Mouse (Mus musculus) bone marrow macrophage, adult 2 months (primary cell): Measurements from ENCODE around the gene Idh3g. TPM values are rescaled to one million over a fixed set of nuclear protein-coding genes. Genes with fewer than 3 reads are reported as not detected.
"Not testable (repeated sequence)": the region's sequence is repeated elsewhere in the genome, so short reads cannot be mapped to it uniquely, and the experiment has no call there.

Experiments
- H3K27ac ChIP-seq: 2 replicates; pipeline ENCODE4 v1.5.1; 2012; ENCODE audit warnings: low read depth, low read length; ENCODE audit not compliant: insufficient read depth
- H3K4me1 ChIP-seq: 2 replicates; pipeline ENCODE4 v1.6.1; 2012; ENCODE audit warnings: low read length; ENCODE audit not compliant: control insufficient read depth, insufficient read depth
- H3K4me3 ChIP-seq: 2 replicates; pipeline ENCODE4 v1.5.1; 2012; ENCODE audit warnings: mild to moderate bottlenecking, low read length, moderate library complexity; ENCODE audit not compliant: insufficient read depth
- CTCF ChIP-seq: IDR thresholded peaks from 2 replicates; pipeline ENCODE4 v1.5.1; 2012; ENCODE audit warnings: low read depth, mild to moderate bottlenecking, low read length, moderate library complexity
- POLR2A ChIP-seq: IDR thresholded peaks from 2 replicates; pipeline ENCODE4 v1.6.1; 2012; ENCODE audit warnings: mild to moderate bottlenecking, low read depth, low read length, borderline replicate concordance
- polyA plus RNA-seq: library from polyadenylated mRNA; stranded (reverse); fragments of >200 nt; gene quantifications from 2 replicates; pipeline ENCODE4 v1.2.4, GENCODE M21; 2012; ENCODE audit not compliant: missing spikeins, insufficient read depth, insufficient read length

Gene Idh3g
- polyA plus RNA-seq, 1 experiment = 136 TPM

DNA sequence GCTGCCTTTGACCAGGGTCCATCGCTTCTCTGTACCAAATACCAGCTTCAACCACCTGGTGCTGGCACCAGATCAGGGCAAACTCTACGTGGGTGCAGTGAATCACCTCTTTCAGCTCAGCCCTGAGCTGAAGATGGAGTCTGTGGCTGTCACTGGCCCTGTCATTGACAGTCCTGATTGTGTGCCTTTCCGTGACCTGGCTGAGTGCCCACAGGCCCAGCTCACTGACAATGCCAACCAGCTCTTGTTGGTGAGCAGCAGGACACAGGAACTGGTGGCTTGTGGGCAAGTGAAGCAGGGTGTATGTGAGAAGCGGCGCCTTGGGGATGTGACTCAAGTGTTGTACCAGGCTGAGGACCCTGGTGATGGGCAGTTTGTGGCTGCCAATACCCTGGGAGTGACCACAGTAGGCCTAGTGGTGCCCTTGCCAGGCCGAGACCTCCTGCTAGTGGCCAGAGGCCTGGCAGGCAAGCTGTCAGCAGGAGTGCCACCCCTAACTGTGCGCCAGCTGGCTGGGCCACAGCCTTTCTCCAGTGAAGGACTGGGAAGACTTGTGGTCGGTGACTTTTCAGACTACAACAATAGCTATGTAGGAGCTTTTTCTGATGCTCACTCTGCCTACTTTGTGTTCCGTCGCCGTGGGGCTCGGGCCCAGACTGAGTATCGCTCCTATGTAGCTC is 27.9 kb downstream of the Idh3g start:
- Histone ChIP-seq H3K4me1 (peaks cover 10% of the 10 kb centered on the region), H3K27ac (no peak overlapping the region), H3K4me3 (no peak overlapping the region)
- TF ChIP-seq CTCF (no peak), POLR2A (no peak)

DNA sequence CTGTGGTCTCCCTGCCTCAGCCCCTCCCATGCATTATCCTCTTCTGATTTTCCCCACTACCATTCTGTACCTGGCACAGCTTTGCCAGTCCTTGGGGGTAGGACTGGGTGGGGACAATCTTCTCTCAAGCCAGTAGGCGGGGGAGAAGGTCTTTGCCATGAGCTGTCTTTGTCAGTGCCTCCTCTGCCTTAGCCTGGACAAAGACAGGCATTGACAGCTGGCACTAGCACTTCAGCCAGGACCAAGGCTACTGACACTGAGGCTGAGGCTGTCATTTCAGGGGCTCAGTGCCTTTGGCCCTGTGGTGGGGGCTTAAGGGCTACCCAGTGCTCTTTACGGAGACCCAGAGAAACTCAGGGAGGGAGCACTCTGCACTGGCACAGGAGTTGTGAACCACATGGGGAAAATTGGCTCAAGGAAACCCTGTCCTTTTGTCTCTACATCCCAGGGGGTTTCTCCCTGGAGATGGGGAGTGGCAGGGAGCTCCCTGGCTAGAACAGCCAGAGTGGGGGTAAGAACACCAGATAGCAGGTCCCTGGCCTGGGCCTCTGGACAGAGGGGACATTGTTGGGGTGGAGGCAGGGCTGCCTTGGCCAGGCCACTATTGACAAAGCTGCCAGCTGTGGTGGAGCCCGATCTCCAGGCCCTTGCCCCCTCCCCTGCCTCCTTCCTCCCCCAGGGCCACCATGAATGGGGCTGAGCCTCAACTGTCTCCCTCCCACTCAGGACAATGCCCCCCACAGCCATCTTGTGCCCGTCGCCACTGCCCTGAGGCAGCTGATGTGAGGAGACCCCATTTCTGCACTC is 30.2 kb downstream of the Idh3g start, which contains the start of gene Plxnb3:
Gene Plxnb3 (plus strand): TSS at position 757 of the 807 bp plus-strand sequence.
- H3K4me3 ChIP-seq = no peak within 1 kb of the TSS
- TF ChIP-seq CTCF (no peak), POLR2A (no peak)
- peaks cover 8% of the 10 kb centered on the region for H3K4me1 ChIP-seq
- no peak within 1 kb of the TSS for H3K27ac ChIP-seq

DNA sequence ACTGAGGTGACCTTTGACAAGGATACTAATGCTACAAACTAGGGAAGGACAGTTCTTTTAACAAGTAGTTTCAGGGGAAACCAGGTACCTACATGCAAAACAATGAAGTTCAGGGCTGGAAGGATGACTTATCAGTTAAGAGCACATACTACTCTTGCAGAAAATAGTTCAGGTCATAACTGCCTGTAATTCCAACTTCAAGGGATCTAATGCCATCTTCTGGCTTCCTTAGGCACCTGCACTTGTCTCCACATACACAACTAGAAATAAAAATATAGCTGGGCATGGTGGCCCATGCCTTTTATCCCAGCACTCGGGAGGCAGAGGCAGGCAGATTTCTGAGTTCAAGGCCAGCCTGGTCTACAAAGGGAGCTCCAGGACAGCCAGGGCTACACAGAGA is 37.7 kb downstream of the Idh3g start:
- no peak overlapping the region for H3K4me3 ChIP-seq
- no peak overlapping the region for H3K27ac ChIP-seq
- no peak for TF ChIP-seq POLR2A
- no peak for TF ChIP-seq CTCF
- no peaks in the 10 kb centered on the region for H3K4me1 ChIP-seq

DNA sequence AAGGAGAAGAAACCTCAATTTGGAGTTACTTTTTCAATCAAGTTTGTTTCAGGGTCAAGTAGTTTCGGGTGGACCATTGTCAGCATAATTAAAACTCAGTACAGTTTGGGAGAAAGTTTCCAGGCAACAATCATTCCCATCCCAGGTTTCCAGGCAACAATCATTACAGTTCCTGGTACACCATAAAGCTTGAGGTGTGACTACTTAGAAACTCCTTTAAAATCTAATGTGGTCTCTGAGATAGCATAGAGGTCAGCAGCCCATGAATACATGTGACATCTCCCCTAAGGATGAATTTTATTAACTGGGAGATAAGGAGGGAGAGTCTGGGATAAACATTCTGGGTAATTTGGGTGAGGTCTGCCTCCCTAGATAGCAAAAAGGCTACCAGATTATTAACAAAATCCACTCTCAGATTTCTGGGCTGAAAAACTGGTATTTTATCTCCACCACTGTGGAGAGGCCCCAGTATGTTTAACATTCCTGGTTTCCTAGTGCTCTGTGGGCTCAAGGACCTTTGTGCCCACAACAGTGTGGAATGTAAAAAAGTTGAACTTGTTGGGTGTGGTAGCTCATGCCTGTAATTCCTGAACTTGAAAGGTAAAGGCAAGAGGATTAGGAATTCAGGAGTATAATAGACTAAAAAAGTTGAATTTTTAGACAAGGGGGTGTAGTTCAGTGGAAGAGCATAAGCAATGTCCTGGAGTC is 41.8 kb downstream of the Idh3g start:
- H3K4me1 ChIP-seq = no peaks in the 10 kb centered on the region
- no peak overlapping the region for H3K27ac ChIP-seq
- TF ChIP-seq CTCF (no peak), POLR2A (no peak)
- no peak overlapping the region for H3K4me3 ChIP-seq

DNA sequence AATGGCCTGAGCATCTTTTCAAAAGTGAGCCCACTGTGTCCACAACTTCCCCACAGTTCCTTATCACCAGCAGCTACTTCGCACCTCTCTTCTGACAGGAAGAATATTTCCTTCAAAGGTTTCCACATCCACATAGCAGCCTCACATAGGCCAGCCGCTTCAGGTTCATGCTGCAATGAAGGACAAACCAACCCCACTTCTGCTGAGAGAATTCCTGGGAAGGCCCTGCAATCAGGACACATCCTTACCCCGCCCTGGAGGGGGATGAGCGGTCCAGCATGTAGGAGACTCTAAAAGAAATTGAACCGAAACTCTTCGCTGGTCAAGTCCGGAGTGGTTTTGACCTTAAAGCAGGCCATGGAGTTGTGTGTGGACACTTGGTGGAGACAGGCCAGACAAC is 46.9 kb downstream of the Idh3g start:
- H3K4me1 ChIP-seq, H3K27ac ChIP-seq, H3K4me3 ChIP-seq: not testable (repeated sequence)

DNA sequence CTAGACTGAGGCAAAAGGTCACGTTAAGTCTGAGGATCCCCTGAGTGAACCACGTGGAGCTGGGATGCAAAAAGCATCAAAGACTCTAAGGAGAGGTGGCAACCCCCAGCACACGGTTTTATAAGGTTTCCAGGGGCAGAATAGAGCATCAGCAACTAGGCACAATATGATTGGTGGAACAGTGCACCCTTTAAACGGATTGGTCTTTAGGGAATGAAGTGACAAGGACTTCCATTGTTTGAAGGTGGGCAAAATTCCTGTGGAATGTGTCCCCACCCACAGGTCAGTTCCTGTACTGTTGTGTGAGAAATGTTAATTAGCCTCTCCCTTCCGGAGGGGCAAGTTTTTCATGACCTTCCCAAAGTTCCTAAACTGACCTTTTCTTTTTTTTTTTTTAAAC is 47.5 kb downstream of the Idh3g start:
- TF ChIP-seq POLR2A (no peak), CTCF (no peak)
- Histone ChIP-seq H3K4me1 (no peaks in the 10 kb centered on the region), H3K27ac (no peak overlapping the region), H3K4me3 (no peak overlapping the region)

DNA sequence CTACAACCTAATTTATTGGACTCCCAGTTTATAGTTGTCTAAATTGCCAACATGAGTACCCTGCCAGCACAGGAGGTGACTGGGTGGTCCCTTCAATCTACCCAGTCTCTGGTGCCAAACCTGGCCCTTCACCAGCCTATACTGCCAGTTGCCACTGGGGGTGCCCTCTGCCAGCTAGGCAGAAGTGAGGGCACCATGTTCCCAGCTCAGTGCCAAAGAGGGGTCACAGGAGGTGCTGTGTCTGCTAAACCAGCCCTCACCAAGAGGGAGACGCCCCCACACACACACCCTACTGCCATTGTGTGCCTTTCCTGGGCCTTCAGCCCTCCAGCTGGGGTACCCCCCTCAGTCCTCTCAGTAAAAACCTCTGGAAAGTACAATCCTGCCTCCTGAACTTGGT is 48.5 kb downstream of the Idh3g start:
- TF ChIP-seq CTCF (no peak), POLR2A (no peak)
- H3K4me1 ChIP-seq = no peaks in the 10 kb centered on the region

DNA sequence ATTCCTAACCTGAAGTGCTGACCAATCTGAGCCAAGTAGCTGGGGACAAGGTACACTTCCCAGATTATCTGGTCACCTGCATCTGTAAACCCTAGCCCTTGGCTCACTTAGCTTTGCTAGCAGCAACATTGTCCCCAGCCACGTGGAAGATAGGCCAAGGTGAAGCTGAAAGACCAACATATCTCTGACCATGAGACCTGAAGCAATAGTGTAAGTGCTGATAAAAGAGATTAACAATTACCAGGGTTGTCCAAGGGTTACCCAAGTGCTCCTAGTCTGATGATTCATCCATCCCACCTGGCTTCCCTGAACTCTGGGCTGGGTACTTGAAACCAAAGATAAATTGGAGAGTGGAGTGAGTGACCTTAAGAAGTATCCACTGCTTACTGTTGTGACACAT is 55.8 kb downstream of the Idh3g start:
- H3K4me3 ChIP-seq = no peak overlapping the region
- TF ChIP-seq POLR2A (no peak), CTCF (no peak)
- H3K27ac ChIP-seq = no peak overlapping the region
- no peaks in the 10 kb centered on the region for H3K4me1 ChIP-seq

More for the DNA sequence above, 48.5 kb downstream of the Idh3g start:
- Histone ChIP-seq H3K4me3 (no peak overlapping the region), H3K27ac (no peak overlapping the region)

Other genes starting within 250 kb of the Idh3g start
- gene Dusp9, start 147.5 kb downstream of the Idh3g start, polyA plus RNA-seq = not detected in 2 replicates
- not detected in 2 replicates for gene Pnck, start 126.8 kb downstream of the Idh3g start, polyA plus RNA-seq
- gene Slc6a8, start 113.7 kb downstream of the Idh3g start, polyA plus RNA-seq = 39.8 and 41.2 TPM in 2 replicates
- gene Bcap31, start 70.7 kb downstream of the Idh3g start, polyA plus RNA-seq = 211 and 212 TPM in 2 replicates
- 79.6 and 89.1 TPM in 2 replicates for gene Abcd1, start 70.3 kb downstream of the Idh3g start, polyA plus RNA-seq
- gene Plxnb3, start 29.8 kb downstream of the Idh3g start, polyA plus RNA-seq = 4.3 and 4.7 TPM in 2 replicates
- 1.2 and 1.5 TPM in 2 replicates for gene Srpk3, start 12.5 kb downstream of the Idh3g start, polyA plus RNA-seq
- 213 and 220 TPM in 2 replicates for gene Ssr4, start 131 bp upstream of the Idh3g start, polyA plus RNA-seq
- not detected in 2 replicates for gene Pdzd4, start 38.1 kb upstream of the Idh3g start, polyA plus RNA-seq
- not detected in 2 replicates for gene Avpr2, start 105.2 kb upstream of the Idh3g start, polyA plus RNA-seq
- 32.0 and 36.6 TPM in 2 replicates for gene L1cam, start 109.2 kb upstream of the Idh3g start, polyA plus RNA-seq
- 102 and 106 TPM in 2 replicates for gene Arhgap4, start 135.0 kb upstream of the Idh3g start, polyA plus RNA-seq
- gene Naa10, start 135.0 kb upstream of the Idh3g start, polyA plus RNA-seq = 29.6 and 34.5 TPM in 2 replicates
- gene Renbp, start 144.0 kb upstream of the Idh3g start, polyA plus RNA-seq = 162 and 175 TPM in 2 replicates
- gene Hcfc1, start 179.5 kb upstream of the Idh3g start, polyA plus RNA-seq = 37.1 and 39.9 TPM in 2 replicates
- gene Irak1, start 237.0 kb upstream of the Idh3g start, polyA plus RNA-seq = 66.7 and 69.6 TPM in 2 replicates